Mouse (Mus musculus): ENCODE measurements around the gene Fam163a. TPM values are rescaled to one million over a fixed set of nuclear protein-coding genes. Genes with fewer than 3 reads are reported as not detected.
A peak's percentile ranks its signal among the peaks of the same experiment; 100 is the strongest.

The Fam163a gene
- polyA plus RNA-seq, 1 experiment = 0.23 TPM

DNA sequence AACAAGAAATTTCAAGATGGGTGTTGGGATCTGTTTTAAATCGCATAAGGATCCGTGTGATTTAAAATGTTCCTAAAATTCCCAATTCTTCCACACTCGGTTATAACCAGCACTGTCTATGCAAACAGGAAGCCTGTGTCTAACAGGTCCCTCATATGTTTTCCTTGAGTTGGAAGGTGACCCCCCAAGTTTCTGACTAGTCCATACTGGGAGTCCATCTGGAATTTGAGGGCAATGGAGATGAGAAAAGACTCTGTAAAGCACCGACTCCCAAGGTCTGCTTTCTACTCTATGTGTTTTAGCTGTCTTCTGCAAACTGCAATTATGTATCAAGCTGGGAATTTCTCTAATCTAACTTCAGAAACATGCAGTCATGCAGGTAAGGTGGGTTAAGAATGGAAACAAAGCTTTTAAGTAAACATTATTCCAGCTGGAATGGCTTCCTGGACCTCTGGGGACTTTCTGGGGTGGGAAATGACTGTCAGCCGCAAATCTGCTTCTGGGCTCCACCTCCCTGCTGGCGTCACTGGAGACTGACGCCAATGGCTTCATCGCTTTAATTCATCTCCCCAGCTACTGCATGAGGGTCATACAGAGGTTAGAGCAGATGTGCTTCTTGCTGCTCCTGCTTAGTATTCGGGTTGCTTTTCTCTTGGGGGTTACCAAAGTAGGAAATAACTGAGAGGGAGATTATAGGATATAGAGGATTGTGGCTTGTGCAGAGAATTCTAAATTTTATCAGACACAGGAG lies 25.7 kb upstream of the Fam163a start:
- Histone ChIP-seq H3K27me3 (ENCODE audit: control insufficient read depth, insufficient read depth, low read length) (no peaks in the 10 kb centered on the region), H3K36me3 (ENCODE audit: control insufficient read depth, insufficient read depth, low read length) (no peaks in the 10 kb centered on the region), H3K27ac (ENCODE audit: control insufficient read depth, insufficient read depth, low read length) (no peak overlapping the region), H3K4me1 (replicated peaks; ENCODE audit: control insufficient read depth, insufficient read depth, low read length) (no peaks in the 10 kb centered on the region), H3K4me3 (ENCODE audit: control insufficient read depth, insufficient read depth, low read length) (no peak overlapping the region)
- TF ChIP-seq POLR2A (IDR thresholded peaks at IDR 0.05; ENCODE audit: control insufficient read depth, extremely low read depth, insufficient read depth, low read length, poor library complexity) (no peak), CTCF (IDR thresholded peaks at IDR 0.05; ENCODE audit: borderline replicate concordance, control insufficient read depth, extremely low read depth, insufficient read depth, low read length, poor library complexity) (no peak)
- WGBS = 77% methylated on average over 9 of the region's 9 CpGs
- DNase-seq = no peak

DNA sequence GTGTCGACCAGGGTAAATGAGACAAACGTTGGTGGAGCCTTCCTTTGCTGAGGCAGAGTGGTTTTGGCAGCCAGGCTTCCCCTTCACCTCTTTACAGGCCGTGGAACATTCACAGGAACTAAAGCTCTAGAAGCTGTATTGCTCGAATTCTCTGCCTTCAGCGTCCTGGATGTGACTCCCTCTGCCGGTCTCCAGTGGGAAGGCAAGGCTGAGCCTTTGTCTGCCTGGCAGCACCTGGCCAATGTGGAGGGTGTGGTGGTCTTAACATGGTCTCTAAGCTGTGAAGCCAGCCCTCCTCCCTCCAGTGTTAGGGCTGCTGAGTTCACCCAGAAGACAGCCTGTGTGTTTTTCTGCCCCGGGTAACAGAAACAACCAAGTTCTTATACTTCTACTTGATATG lies 24.6 kb upstream of the Fam163a start:
- no peaks in the 10 kb centered on the region for H3K27me3 ChIP-seq (ENCODE audit: control insufficient read depth, insufficient read depth, low read length)
- peak; percentile 85; the same call in 1 of the 2 replicates for TF ChIP-seq CTCF (IDR thresholded peaks at IDR 0.05; ENCODE audit: borderline replicate concordance, control insufficient read depth, extremely low read depth, insufficient read depth, low read length, poor library complexity)
- no peak for TF ChIP-seq POLR2A (IDR thresholded peaks at IDR 0.05; ENCODE audit: control insufficient read depth, extremely low read depth, insufficient read depth, low read length, poor library complexity)
- WGBS = 4% methylated on average over 7 of the region's 7 CpGs
- no peaks in the 10 kb centered on the region for H3K36me3 ChIP-seq (ENCODE audit: control insufficient read depth, insufficient read depth, low read length)
- DNase-seq = peak; percentile 77
- H3K4me3 ChIP-seq (ENCODE audit: control insufficient read depth, insufficient read depth, low read length) = no peak overlapping the region
- H3K27ac ChIP-seq (ENCODE audit: control insufficient read depth, insufficient read depth, low read length) = no peak overlapping the region
- no peaks in the 10 kb centered on the region for H3K4me1 ChIP-seq (replicated peaks; ENCODE audit: control insufficient read depth, insufficient read depth, low read length)

DNA sequence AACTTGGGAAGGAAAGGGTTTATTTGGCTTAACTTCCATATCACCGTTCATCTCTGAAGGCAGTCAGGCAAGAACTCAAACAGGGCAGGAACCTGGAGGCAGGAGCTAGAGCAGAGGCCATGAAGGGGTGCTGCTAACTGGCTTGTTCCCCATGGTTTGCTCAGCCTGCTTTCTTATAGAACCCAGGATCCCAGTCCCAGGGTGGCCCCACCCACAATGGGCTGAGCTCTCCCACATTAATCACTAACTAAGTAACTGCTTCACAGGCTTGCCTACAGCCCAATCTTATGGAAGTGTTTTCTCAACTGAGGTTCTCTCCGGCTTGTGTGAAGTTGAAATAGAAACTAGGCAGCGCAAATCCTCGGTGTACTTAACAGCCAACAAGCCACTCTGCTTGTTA lies 23.9 kb upstream of the Fam163a start:
- DNase-seq = no peak
- H3K4me1 ChIP-seq (replicated peaks; ENCODE audit: control insufficient read depth, insufficient read depth, low read length) = no peaks in the 10 kb centered on the region
- H3K27ac ChIP-seq (ENCODE audit: control insufficient read depth, insufficient read depth, low read length) = no peak overlapping the region
- no peaks in the 10 kb centered on the region for H3K27me3 ChIP-seq (ENCODE audit: control insufficient read depth, insufficient read depth, low read length)
- no peaks in the 10 kb centered on the region for H3K36me3 ChIP-seq (ENCODE audit: control insufficient read depth, insufficient read depth, low read length)
- WGBS = 95% methylated on average over 4 of the region's 4 CpGs
- TF ChIP-seq POLR2A (IDR thresholded peaks at IDR 0.05; ENCODE audit: control insufficient read depth, extremely low read depth, insufficient read depth, low read length, poor library complexity) (no peak), CTCF (IDR thresholded peaks at IDR 0.05; ENCODE audit: borderline replicate concordance, control insufficient read depth, extremely low read depth, insufficient read depth, low read length, poor library complexity) (no peak)
- H3K4me3 ChIP-seq (ENCODE audit: control insufficient read depth, insufficient read depth, low read length) = no peak overlapping the region

DNA sequence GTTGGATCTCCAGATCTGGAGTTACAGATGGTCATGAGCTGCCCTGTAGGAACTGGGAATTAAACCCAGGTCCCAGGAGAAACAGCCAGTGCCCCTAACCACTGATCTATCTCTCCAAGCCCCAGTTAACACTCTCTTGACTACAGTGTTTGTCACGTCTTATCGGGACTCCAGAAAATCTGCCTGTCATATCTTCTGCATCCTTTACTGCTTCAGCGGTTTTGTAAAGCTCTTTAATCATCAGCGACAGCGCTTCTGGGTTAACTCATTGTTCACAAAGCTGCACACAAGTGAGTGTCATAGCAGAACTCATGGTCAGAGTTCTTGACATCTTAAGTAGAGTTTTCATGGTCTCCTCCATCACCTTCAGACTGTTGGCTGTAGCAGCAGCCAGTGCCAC lies 22.1 kb upstream of the Fam163a start:
- no peaks in the 10 kb centered on the region for H3K4me1 ChIP-seq (replicated peaks; ENCODE audit: control insufficient read depth, insufficient read depth, low read length)

DNA sequence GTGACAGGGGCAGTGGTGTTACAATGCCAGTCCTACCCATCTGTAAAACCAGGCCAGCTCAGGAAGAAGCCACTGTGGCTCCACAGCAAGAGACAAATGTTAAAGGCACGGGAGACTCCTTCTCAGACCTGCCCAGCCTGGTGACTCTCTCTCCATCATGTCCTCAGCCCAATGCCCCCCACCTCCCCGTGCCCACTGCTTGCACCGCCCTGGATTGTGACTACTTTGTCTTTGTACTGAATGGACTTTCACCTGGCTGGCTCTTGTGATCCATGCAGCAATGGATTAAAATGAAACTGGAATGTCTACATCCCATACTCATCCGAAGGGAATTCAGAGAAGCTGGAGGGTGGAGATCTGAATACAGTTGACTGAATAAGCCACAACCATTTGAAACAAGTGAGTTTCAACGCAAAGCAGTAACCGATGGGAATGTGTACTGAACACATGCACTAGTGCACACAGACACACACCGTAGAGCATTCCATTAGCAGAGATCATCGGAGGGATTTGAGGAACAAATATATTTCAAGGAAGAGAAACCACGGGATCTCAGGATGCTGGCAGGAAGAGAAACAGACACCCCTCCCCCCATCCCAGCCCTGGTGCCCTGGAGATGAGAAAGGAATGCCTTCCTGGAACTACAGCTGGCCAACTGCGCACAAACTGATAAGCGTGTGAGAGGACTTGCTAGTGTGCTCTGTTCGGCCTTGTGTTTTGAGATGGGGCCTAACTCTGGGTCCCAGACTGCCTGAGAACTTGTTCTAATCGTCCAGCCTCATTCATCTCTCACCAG lies 17.6 kb upstream of the Fam163a start:
- DNase-seq = no peak
- H3K27ac ChIP-seq (ENCODE audit: control insufficient read depth, insufficient read depth, low read length) = no peak overlapping the region

More for the DNA sequence above, 22.1 kb upstream of the Fam163a start:
- no peaks in the 10 kb centered on the region for H3K27me3 ChIP-seq (ENCODE audit: control insufficient read depth, insufficient read depth, low read length)
- no peak overlapping the region for H3K27ac ChIP-seq (ENCODE audit: control insufficient read depth, insufficient read depth, low read length)
- H3K4me3 ChIP-seq (ENCODE audit: control insufficient read depth, insufficient read depth, low read length) = no peak overlapping the region
- 89% methylated on average over 5 of the region's 5 CpGs for WGBS
- no peaks in the 10 kb centered on the region for H3K36me3 ChIP-seq (ENCODE audit: control insufficient read depth, insufficient read depth, low read length)
- DNase-seq = no peak
- TF ChIP-seq CTCF (IDR thresholded peaks at IDR 0.05; ENCODE audit: borderline replicate concordance, control insufficient read depth, extremely low read depth, insufficient read depth, low read length, poor library complexity) (no peak), POLR2A (IDR thresholded peaks at IDR 0.05; ENCODE audit: control insufficient read depth, extremely low read depth, insufficient read depth, low read length, poor library complexity) (no peak)

DNA sequence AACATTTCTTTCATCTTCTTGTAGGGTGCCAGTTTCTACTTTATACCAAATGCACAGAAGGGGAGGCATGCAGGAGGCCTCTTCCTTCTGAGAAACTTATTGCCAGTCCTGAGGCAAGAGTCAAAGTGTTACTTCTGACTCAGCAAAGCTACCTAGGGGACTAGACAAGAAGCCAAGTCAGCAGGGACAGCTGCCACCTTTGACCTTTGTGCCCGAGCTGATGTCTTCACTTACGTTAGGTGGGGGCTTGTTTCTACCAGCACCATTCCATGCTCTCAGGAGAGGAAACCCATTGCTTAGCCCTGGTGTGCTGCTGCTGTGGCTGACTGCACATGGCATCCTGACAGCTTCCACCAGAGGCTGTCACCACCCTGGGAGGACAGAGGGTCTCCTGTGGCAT lies 16.5 kb upstream of the Fam163a start:
- no peaks in the 10 kb centered on the region for H3K27me3 ChIP-seq (ENCODE audit: control insufficient read depth, insufficient read depth, low read length)
- TF ChIP-seq POLR2A (IDR thresholded peaks at IDR 0.05; ENCODE audit: control insufficient read depth, extremely low read depth, insufficient read depth, low read length, poor library complexity) (no peak), CTCF (IDR thresholded peaks at IDR 0.05; ENCODE audit: borderline replicate concordance, control insufficient read depth, extremely low read depth, insufficient read depth, low read length, poor library complexity) (no peak)
- WGBS = 95% methylated on average over 2 of the region's 2 CpGs
- H3K27ac ChIP-seq (ENCODE audit: control insufficient read depth, insufficient read depth, low read length) = no peak overlapping the region
- H3K4me3 ChIP-seq (ENCODE audit: control insufficient read depth, insufficient read depth, low read length) = no peak overlapping the region
- no peaks in the 10 kb centered on the region for H3K36me3 ChIP-seq (ENCODE audit: control insufficient read depth, insufficient read depth, low read length)
- no peak for DNase-seq
- H3K4me1 ChIP-seq (replicated peaks; ENCODE audit: control insufficient read depth, insufficient read depth, low read length) = no peaks in the 10 kb centered on the region

More for the DNA sequence above, 17.6 kb upstream of the Fam163a start:
- no peaks in the 10 kb centered on the region for H3K36me3 ChIP-seq (ENCODE audit: control insufficient read depth, insufficient read depth, low read length)
- 89% methylated on average over 13 of the region's 13 CpGs for WGBS
- H3K27me3 ChIP-seq (ENCODE audit: control insufficient read depth, insufficient read depth, low read length) = no peaks in the 10 kb centered on the region
- no peaks in the 10 kb centered on the region for H3K4me1 ChIP-seq (replicated peaks; ENCODE audit: control insufficient read depth, insufficient read depth, low read length)
- TF ChIP-seq POLR2A (IDR thresholded peaks at IDR 0.05; ENCODE audit: control insufficient read depth, extremely low read depth, insufficient read depth, low read length, poor library complexity) (no peak), CTCF (IDR thresholded peaks at IDR 0.05; ENCODE audit: borderline replicate concordance, control insufficient read depth, extremely low read depth, insufficient read depth, low read length, poor library complexity) (no peak)
- no peak overlapping the region for H3K4me3 ChIP-seq (ENCODE audit: control insufficient read depth, insufficient read depth, low read length)
